Mouse (Mus musculus) neural tube, embryonic 11.5 days (tissue): Measurements from ENCODE around the gene Adh5. TPM values are rescaled to one million over a fixed set of nuclear protein-coding genes. Genes with fewer than 3 reads are reported as not detected.

Experiments
- ATAC-seq: fragments of 200-750 bp; cut with Nextera tagmentation; 2 replicates; pipeline ENCODE4 v1.8.0; 2017; ENCODE audit warnings: moderate number of reproducible peaks, mild to moderate bottlenecking, moderate TSS enrichment, moderate library complexity; ENCODE audit not compliant: insufficient read depth, low FRiP score, low TSS enrichment
- DNase-seq: peaks from one replicate; pipeline ENCODE4 v3.0.0-alpha.2; 2015; ENCODE audit warnings: low spot score
- H3K27ac ChIP-seq: fragments of 300-500 bp; sonication (generic); 2 replicates; pipeline ENCODE4 v1.5.1; 2014; ENCODE audit warnings: low read depth, mild to moderate bottlenecking, low read length
- H3K27me3 ChIP-seq: fragments of 300-500 bp; sonication (generic); 2 replicates; pipeline ENCODE4 v1.6.1; 2014; ENCODE audit warnings: mild to moderate bottlenecking, low read length, mixed read lengths; ENCODE audit not compliant: control insufficient read depth, insufficient read depth
- H3K36me3 ChIP-seq: fragments of 300-500 bp; sonication (generic); 2 replicates; pipeline ENCODE4 v1.6.1; 2014; ENCODE audit warnings: mild to moderate bottlenecking, low read length, moderate library complexity, mixed read lengths; ENCODE audit not compliant: control insufficient read depth, insufficient read depth
- H3K4me1 ChIP-seq: fragments of 300-500 bp; sonication (generic); 2 replicates; pipeline ENCODE4 v1.6.1; 2014; ENCODE audit warnings: low read length, mixed read lengths; ENCODE audit not compliant: control insufficient read depth, insufficient read depth
- H3K4me2 ChIP-seq: fragments of 300-500 bp; sonication (generic); 2 replicates; pipeline ENCODE4 v1.6.1; 2014; ENCODE audit warnings: low read depth, mild to moderate bottlenecking, moderate library complexity
- H3K4me3 ChIP-seq: fragments of 300-500 bp; sonication (generic); 2 replicates; pipeline ENCODE4 v1.5.1; 2014; ENCODE audit warnings: low read depth, low read length
- H3K9ac ChIP-seq: fragments of 300-500 bp; sonication (generic); 2 replicates; pipeline ENCODE4 v1.6.1; 2014; ENCODE audit warnings: mild to moderate bottlenecking, low read length
- H3K9me3 ChIP-seq: fragments of 300-500 bp; sonication (generic); 2 replicates; pipeline ENCODE4 v1.6.1; 2016; ENCODE audit warnings: low read length; ENCODE audit not compliant: control insufficient read depth
- WGBS: fragments of 180-500 bp; shearing (Covaris S2); extraction: QIAGEN DNeasy Blood & Tissue Kit; methylation state at CpG from one replicate; pipeline ENCODE4 v1.1.7; 2014; 5-methylcytosine and 5-hydroxymethylcytosine counted together
- polyA plus RNA-seq: library from polyadenylated mRNA; unstranded; fragments of >200 nt; fragmentation: Nextera tagmentation; extraction: Ambion mirVana; gene quantifications from 2 replicates; pipeline ENCODE4 v1.2.1, GENCODE M21; 2014

Adh5 gene
- polyA plus RNA-seq, 1 experiment from 2014 or later: 254 TPM

DNA sequence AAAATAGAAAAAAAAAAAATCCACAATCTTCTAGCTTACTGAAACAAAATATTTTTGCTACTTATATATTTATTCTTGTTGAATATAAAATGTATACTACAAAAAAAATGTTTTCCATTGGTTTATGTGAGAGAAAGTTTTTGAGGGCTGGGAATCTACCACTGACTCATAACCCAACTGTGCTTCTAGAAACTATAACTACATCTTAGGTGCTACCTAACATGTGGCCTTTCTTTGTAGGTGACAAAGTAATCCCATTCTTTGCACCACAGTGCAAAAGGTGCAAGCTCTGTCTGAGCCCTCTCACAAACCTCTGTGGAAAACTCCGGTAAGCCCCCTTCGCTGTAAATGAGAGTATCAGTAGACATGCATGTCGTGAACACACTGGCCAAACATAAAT is 22.5 kb upstream of the Adh5 start:
- DNase-seq (no peak), ATAC-seq (no peak)
- Histone ChIP-seq H3K27ac (no peak overlapping the region), H3K9me3 (no peaks in the 10 kb centered on the region), H3K36me3 (no peaks in the 10 kb centered on the region), H3K27me3 (no peaks in the 10 kb centered on the region), H3K9ac (no peak overlapping the region), H3K4me1 (no peaks in the 10 kb centered on the region), H3K4me2 (no peak overlapping the region), H3K4me3 (no peak overlapping the region)
- WGBS: 96% methylated on average over 3 of the region's 3 CpGs

DNA sequence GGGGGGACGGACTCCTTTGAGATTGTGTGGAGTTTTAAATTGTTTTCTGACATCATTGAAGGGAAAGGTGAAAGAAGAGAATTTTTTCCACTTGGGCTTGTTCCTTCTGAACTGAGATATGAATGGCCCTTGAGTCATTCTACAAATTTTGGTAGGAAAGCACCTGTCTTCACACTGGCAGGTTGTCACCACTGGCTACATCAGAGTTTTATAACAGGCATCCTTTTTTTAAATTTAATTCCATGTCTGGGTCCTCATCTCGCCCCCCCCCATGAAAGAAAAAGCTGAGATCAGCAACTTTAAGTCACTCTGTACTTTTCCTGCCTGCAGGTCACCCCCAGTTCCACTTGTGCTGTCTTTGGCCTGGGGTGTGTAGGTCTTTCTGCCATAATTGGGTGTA is 19.2 kb upstream of the Adh5 start:
- H3K27ac ChIP-seq: no peak overlapping the region
- WGBS: 65% methylated on average over 2 of the region's 2 CpGs
- no peak for DNase-seq
- no peak overlapping the region for H3K4me3 ChIP-seq
- H3K36me3 ChIP-seq: no peaks in the 10 kb centered on the region
- H3K27me3 ChIP-seq: no peaks in the 10 kb centered on the region
- H3K9me3 ChIP-seq: no peaks in the 10 kb centered on the region
- H3K9ac ChIP-seq: no peak overlapping the region
- no peaks in the 10 kb centered on the region for H3K4me1 ChIP-seq
- ATAC-seq: no peak
- H3K4me2 ChIP-seq: no peak overlapping the region

DNA sequence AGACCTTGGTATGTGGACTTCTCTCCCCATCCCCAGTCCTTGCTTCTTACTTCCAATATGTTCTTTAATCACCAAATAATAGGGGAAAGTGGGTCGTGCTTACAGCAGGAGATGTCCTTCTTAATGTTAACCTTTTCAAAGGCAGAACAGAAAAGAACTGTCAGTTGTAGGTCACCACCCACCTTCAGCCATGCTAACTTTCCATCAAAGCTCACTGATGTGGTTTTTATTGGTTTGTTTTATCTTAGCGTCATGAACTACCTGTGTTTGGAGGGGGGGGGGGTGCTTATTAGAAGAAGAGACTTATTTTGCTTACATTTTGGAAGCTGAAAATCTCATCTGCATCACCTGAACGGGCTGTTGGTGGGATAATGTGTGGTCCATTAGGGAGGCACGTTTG is 18.6 kb upstream of the Adh5 start:
- Histone ChIP-seq H3K27ac (no peak overlapping the region), H3K9ac (no peak overlapping the region), H3K4me1 (no peaks in the 10 kb centered on the region), H3K9me3 (no peaks in the 10 kb centered on the region), H3K27me3 (no peaks in the 10 kb centered on the region), H3K4me2 (no peak overlapping the region), H3K36me3 (no peaks in the 10 kb centered on the region), H3K4me3 (no peak overlapping the region)
- DNase-seq: no peak
- ATAC-seq: no peak
- WGBS: 85% methylated on average over 4 of the region's 4 CpGs

DNA sequence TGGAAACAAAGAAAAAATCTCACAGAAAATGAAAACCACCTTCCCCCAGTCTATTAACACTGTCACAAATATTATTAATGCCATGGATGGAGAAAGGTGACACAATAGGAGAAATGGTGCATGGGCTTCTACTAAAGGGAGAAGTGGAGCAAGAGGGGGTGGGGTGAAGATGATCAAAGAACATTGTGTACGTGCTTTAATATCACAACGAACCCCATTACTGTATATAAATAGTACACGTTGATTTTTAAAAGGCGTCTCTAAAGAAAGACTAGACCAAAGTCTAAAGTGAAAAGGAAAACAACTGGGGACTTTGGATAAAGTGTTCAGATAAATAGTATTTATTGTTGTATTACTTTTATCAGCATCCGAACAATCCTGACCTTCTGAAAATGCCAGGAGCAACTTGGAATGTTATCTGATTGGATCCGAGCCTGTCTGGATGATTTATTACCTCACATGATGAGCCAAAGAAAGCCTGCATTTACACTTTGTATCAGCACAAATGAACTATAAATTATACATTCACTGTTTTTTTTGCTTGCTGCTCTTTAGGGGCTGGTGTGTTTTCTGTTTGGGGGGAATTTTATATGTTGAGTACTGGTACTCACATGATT is 12.4 kb upstream of the Adh5 start:
- ATAC-seq: no peak
- H3K27ac ChIP-seq: no peak overlapping the region
- no peak for DNase-seq
- no peaks in the 10 kb centered on the region for H3K27me3 ChIP-seq
- no peaks in the 10 kb centered on the region for H3K9me3 ChIP-seq
- no peaks in the 10 kb centered on the region for H3K36me3 ChIP-seq
- 88% methylated on average over 6 of the region's 6 CpGs for WGBS
- no peak overlapping the region for H3K4me2 ChIP-seq
- H3K4me3 ChIP-seq: no peak overlapping the region
- H3K4me1 ChIP-seq: no peaks in the 10 kb centered on the region
- no peak overlapping the region for H3K9ac ChIP-seq

DNA sequence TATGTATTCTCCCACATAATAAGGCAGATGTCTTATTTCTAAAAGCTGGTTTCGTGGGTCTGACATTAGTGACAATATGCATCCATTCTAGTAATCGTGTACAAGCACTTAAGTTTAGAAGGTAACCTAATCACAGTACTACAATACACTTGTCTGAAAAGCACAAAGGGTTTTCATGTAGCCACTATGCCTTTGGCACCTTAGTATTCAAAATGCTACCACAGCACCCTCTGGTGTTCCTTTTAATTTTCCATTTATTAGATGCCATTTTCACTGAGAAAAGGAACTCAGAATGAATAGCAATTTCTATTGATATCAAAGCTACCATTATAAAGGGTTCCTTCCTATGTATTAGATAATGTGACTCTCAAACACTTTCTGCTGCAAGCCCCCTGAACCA is 11.1 kb upstream of the Adh5 start:
- Histone ChIP-seq H3K4me2 (no peak overlapping the region), H3K9me3 (no peaks in the 10 kb centered on the region), H3K4me3 (no peak overlapping the region), H3K27me3 (no peaks in the 10 kb centered on the region), H3K36me3 (no peaks in the 10 kb centered on the region), H3K4me1 (no peaks in the 10 kb centered on the region), H3K9ac (no peak overlapping the region), H3K27ac (no peak overlapping the region)
- no peak for ATAC-seq
- WGBS: 86% methylated on average over 2 of the region's 2 CpGs
- DNase-seq: no peak

DNA sequence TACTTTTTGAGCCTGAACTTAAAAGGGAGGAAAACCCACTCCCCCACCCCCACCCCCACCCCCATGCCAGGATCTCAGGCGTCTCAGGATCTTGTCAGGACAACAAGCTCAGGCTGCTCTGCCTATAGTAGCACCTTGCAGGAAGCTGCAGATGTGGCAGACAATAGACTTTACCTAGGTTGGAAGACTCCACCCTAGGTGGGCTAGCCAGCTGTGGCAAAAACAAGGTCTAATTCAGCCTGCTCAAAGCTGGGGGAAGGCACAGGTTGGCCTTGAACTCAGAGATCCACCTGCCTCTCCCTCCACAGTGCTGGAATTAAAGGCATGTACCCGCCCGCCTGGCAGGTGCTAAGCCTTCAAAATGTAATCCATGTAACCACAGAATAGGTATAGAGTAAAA is 4.2 kb upstream of the Adh5 start:
- no peaks in the 10 kb centered on the region for H3K4me1 ChIP-seq
- no peak for DNase-seq
- H3K27ac ChIP-seq: no peak overlapping the region
- ATAC-seq: no peak
- H3K27me3 ChIP-seq: no peaks in the 10 kb centered on the region
- WGBS: 80% methylated on average over 3 of the region's 3 CpGs
- no peaks in the 10 kb centered on the region for H3K9me3 ChIP-seq
- H3K4me3 ChIP-seq: no peak overlapping the region
- H3K36me3 ChIP-seq: no peaks in the 10 kb centered on the region
- no peak overlapping the region for H3K9ac ChIP-seq
- no peak overlapping the region for H3K4me2 ChIP-seq

DNA sequence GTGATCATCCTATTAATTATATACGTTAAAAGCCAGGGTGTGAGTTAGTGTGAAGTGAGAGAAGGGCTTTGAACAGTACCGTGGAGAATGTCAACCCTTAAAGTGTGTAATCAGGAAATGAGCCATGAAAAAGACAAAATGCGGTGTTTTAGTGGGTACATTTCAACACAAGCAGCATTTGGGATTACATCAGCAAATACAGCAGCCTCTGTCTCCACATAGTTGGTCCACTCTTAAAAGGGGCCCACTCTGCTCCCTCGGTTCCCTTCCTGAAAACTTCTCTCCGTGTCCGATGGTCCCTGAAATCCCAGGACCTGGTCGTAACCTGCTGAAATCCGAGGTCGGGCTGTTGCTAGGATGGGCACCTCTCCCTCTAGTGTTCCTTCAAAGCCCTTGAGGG is 690 bp upstream of the Adh5 start:
- no peaks in the 10 kb centered on the region for H3K4me1 ChIP-seq
- peak overlapping the region; percentile 80 for H3K4me2 ChIP-seq
- ATAC-seq (peak; percentile 13), DNase-seq (no peak)
- H3K36me3 ChIP-seq: no peaks in the 10 kb centered on the region; the same call in none of the 2 replicates
- H3K27ac ChIP-seq: peak overlapping the region; percentile 78
- no peaks in the 10 kb centered on the region for H3K27me3 ChIP-seq
- peak overlapping the region; percentile 91 for H3K9ac ChIP-seq
- WGBS: 3% methylated on average over 9 of the region's 9 CpGs
- peak overlapping the region; percentile 89 for H3K4me3 ChIP-seq
- no peaks in the 10 kb centered on the region for H3K9me3 ChIP-seq

DNA sequence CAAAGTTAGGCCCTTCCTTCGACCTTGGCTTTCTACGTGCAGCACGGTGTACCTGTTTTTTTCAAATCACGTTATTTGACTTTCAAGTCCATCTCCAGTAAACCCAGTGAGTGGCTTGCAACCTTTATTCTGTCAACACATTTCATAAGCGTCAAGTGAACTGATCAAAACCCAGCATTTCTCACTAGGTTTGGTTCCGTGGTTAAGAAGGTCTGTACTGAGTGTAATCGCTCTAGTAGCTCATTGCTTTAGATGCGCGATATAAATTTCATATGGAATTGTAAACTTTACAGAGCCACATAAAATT is 525 bp downstream of the Adh5 start:
- Histone ChIP-seq H3K27ac (peak overlapping the region; percentile 78), H3K9ac (peak overlapping the region; percentile 91), H3K36me3 (no peaks in the 10 kb centered on the region; the same call in none of the 2 replicates), H3K4me2 (peak overlapping the region; percentile 80), H3K27me3 (no peaks in the 10 kb centered on the region), H3K4me3 (peak overlapping the region; percentile 89), H3K4me1 (no peaks in the 10 kb centered on the region), H3K9me3 (no peaks in the 10 kb centered on the region)
- DNase-seq (no peak), ATAC-seq (no peak)
- WGBS: 3% methylated on average over 9 of the region's 9 CpGs

DNA sequence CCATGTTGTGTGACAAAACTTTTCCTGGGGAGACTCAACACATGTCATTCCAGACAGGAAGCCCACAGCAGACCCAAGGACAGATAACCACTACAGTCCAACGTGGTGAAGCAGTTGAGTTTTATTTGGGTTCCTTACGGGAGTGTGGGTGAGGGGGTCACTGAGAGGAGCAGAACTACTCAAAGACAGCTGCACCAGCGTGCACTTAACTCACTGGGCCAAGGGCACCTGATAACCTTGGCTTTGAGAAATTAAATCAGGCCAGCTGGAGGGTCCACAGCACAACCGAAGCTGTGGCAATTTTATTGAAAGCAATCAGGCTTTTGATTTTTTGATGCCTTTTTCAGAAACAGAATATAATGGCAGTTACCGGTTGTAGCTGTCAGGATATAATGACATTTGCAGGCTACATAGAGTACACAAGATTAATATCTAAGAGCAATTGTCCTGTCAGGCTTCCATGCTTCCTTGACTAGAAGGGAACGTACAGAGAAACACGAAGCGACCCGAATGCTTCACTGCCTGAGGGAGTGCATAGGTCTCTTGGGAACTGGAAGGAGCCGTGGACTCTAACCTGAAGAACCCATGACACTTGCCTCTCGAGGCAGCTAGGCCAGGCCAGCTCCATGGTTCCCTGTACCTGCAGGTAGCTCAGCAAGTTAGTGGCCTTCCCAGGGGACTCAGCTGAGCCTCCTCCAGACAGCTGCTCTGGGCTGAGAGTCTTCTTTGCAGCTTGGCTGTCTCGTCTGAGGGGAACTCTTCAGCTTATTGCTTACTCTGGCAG is 5.4 kb downstream of the Adh5 start:
- DNase-seq (no peak), ATAC-seq (no peak)
- no peaks in the 10 kb centered on the region for H3K9me3 ChIP-seq
- no peaks in the 10 kb centered on the region for H3K27me3 ChIP-seq
- H3K4me1 ChIP-seq: no peaks in the 10 kb centered on the region
- no peak overlapping the region for H3K9ac ChIP-seq
- H3K27ac ChIP-seq: no peak overlapping the region
- H3K4me2 ChIP-seq: no peak overlapping the region
- H3K4me3 ChIP-seq: no peak overlapping the region
- peaks cover 10% of the 10 kb centered on the region for H3K36me3 ChIP-seq
- 79% methylated on average over 12 of the region's 12 CpGs for WGBS
